Mouse (Mus musculus) monocyte, adult 5-6 weeks (primary cell): ENCODE data around the gene Phyhipl. TPM values are rescaled to one million over a fixed set of nuclear protein-coding genes. Genes with fewer than 3 reads are reported as not detected.

Experiments
- total RNA-seq: library from RNA; stranded (forward); fragments of 200-1000, 200-491, 200-594 nt; gene quantifications from 3 replicates; pipeline ENCODE4 v1.2.3, GENCODE M21; 2017

The Phyhipl gene
- total RNA-seq, 1 experiment from 2014 or later, result not detected

Other genes with a start within 250 kb of the Phyhipl start
- gene Fam13c, start 215.5 kb downstream of the Phyhipl start, total RNA-seq, result not detected in 3 replicates